Mouse (Mus musculus): ENCODE measurements around the gene Nsl1.

Nsl1 gene

DNA sequence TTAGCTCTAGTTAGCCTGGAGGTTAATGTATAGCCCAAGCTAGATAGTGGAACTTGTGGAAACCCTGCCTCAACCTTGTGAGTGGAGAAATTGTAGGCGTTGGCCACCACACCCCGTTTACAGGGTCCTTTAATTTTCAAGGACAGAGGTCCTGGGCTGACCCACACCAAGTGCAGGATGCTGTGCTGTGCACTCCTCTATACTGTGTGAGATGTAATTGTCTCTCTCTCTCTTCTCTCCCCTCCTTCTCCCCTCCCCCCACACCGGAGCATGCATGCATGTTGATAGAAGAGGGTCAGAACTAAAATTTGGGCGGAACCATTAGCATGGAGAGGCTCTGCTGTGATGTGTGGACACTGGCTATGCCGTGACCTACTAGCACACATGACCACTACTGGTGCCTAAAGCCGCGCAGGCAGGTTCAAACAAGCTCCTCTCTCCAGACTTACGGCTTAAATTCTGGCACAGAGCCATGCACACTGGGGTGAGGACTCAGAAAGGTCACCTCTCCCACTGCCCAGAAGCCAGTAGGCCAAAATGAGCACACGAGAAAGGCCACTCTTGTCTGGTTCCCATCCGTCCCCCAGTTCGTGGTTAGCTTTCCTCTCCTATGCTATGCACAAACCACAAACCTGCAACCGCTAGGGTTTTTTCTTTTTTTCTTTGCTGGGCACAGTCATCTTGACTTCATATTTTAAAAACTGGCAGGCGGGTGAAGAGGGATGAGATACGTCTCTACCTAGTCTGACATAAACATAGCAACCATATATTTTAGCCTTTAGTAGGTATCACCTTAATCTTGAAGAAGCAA lies 34.3 kb downstream of the Nsl1 start:
- no peak for DNase-seq

DNA sequence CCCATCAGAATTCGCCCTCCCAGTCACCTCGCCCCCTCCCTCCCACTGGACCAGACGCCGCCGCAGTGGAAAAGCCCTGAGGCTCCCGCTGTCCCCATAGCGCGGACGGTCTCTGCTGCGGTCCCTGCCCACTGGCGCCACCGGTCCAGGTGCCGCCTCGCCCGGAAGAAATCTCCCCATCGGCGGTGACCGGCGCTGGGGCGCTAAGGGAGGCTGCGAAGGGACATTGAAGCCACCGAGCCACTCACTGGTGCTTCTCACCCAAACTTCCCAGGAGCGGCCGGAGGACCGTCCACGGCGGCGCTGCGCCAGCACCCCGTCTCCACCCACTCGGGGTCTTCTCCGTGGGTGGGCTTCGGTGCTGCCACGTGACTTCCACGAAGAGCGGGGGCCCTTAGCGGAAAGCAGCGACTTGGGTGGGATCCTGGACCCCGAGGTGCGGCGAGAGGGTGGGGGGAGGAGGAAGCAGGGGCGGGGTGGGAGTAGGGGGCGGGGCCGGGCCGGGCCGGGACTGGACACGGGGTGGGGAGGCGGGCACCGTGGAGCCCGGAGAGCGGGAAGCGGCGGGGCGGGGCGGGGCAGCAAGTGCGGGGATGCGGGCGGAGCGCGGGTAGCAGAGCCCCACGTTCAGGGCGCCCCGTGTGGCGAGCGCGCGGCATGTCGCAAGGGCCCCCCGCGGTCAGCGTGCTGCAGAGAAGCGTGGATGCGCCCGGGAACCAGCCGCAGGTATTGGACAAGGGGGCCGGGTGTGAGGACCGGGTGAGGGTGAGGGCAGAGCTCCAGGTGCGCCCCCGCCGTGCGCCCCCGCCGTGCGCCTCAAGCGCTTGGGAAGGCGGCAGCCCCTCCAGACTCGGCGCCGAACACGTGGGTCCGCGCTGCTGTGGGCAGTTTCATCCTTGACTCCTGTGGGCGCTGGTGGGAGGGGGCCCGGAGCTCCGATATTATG lies 35.3 kb downstream of the Nsl1 start, which contains the start of gene Batf3:
Gene Batf3 (plus strand): TSS at position 46 of the 946 bp plus-strand sequence.
- peak; percentile 67 to 72 for DNase-seq

- no peak for DNase-seq
These were observed 36.3 kb downstream of the Nsl1 start for GRCm38 (mm10) chr1:191099114-191099513.

- DNase-seq, result no peak
These were observed 37.0 kb downstream of the Nsl1 start for GRCm38 (mm10) chr1:191099772-191100291.

DNA sequence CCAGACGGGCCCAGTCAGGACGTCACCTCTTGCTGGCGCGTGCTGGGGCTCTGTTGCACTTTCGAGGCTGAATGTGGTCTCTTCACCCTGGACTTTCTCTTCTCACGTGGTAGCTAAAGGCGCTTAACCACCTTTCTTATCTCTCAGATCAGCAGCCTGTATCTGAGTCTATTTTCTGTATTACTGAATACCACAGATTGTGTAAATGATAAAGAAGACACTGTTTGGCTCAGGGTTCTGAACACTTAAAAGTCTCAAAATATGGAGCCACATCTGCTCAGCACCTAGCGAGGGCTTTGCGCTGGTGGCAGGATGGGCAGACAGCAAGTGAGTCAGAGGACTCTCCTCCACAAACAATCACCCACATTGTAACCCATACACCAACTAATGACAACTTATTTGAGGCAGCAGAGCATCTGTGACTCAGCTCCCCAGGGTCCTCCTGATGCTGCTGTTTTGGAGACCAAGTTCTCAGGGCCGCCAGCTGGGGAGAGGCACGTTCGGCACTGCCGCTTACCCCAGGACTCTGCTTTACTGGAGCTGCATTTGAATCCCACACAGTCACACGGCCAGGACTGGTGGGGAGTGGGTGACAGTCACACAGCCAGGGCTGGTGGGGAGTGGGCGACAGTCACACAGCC lies 40.0 kb downstream of the Nsl1 start:
- no peak for DNase-seq

GRCm38 (mm10) chr1:191105246-191105645 lies 42.4 kb downstream of the Nsl1 start:
- no peak for DNase-seq

GRCm38 (mm10) chr1:191107306-191107705 lies 44.5 kb downstream of the Nsl1 start:
- no peak for DNase-seq

DNA sequence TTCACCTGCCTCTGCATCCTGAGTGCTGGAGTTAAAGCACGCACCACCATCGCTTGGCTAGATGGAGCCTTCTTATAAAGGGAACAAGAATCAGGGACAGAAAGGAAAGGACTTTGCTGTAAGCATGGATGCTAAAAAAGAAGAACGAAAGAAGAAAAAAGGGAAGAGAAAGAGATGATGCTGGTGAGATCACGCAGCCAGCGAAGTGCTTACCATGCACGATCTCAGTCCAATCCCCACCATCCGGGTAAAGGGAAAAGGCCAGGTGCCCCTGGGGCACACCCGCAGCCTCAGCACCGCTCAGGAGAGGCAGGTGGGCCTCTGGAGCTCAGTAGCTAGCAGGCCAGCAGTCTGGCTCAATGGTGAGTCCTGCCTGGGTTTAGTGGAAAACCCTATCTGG lies 47.1 kb downstream of the Nsl1 start:
- no peak for DNase-seq

GRCm38 (mm10) chr1:191111146-191111545 lies 48.3 kb downstream of the Nsl1 start:
- DNase-seq, result peak; percentile 44 to 57

DNA sequence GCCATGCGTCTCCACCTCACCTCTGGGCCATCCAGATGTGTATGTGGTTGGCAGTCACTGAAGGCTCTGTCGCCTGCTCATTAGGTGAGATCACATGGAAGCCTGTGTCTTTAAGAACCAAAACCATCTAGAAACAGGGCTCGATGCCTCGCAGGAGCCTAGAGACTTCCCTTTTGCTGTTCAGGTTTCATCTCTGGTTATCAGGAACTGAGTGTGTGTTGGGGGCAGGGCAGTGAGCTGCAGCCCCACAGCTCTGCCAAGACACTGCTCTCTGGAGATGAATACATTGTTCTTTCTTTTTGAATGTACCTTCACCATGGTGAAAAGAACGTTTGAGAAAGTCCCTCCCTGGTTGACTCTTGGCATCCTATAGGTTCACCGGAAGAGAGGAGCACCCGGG lies 52.1 kb downstream of the Nsl1 start:
- DNase-seq, result no peak

- DNase-seq, result no peak
These were observed 52.9 kb downstream of the Nsl1 start for GRCm38 (mm10) chr1:191115514-191116238.

DNA sequence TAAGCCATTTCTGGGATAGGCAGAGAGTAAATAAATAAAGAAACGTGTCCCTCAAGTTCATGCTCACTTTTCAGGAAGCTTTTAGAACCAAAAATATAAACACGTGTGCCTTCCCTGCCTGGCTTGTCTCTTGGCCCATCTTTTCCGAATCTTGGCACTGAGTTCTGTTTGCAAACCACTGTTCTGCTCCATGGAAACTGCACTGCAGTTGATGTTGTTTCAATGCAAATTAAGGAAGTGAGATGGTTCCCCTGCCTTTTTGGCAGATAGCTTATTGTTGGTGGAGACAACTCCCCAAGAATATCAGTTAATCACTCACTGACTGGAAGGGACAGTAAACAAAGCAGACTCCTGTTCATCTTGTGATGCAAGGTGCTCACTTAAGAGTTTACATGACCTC lies 59.9 kb downstream of the Nsl1 start:
- peak in 1 of 2 experiments; percentile 31 for DNase-seq

GRCm38 (mm10) chr1:191123696-191124095 lies 60.9 kb downstream of the Nsl1 start:
- no peak for DNase-seq

DNA sequence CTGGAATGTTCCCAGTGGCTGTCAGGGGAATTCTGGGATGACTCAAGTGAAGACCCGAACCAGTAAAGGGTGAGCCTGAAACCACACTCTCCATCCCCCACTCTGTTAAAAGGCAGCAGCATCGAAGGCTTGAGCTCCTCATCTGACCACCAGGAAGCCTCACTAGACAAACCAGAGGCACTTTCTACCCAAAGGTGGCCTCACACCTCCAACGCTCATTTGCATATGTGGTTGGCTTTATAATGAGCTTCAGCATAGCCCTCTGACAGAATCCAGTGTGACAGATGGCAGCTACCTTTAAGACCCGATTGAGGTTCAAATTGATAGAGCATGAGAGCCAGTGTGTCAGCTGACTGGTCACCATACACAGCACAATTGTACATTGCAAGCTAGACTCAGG lies 61.5 kb downstream of the Nsl1 start:
- no peak for DNase-seq

GRCm38 (mm10) chr1:191125811-191126638 lies 63.2 kb downstream of the Nsl1 start:
- DNase-seq, result peak; percentile 69 to 79

GRCm38 (mm10) chr1:191131692-191132091 lies 68.9 kb downstream of the Nsl1 start:
- no peak for DNase-seq

- DNase-seq, result no peak
These were observed 69.4 kb downstream of the Nsl1 start for GRCm38 (mm10) chr1:191132240-191132639.

- no peak for DNase-seq
These were observed 70.1 kb downstream of the Nsl1 start for GRCm38 (mm10) chr1:191132934-191133333.

DNA sequence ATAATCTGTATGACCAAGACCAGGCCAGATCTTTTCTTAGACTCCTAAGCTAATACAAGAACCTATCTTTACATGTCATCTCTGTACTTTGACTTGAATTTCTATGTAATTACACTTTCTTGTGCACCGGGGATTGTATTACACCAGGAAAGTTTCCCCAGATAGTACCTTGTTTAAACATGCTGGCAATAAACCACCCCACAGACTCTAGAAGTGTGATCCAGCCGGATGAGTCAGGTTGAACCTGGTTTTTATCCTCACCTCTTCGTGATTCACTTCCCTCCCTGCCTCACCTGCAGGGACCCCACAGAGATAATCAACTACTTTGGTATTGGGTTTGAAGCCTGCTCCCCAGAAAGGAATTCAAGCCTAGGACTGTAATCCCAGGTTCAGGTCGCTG lies 72.6 kb downstream of the Nsl1 start:
- DNase-seq, result no peak

All from lung, postnatal 4 days (tissue).